Comparison of ENCODE assay signal across 8 mouse cellular contexts in genomic region chr11:113990466-113990865, GRCm38 (mm10).
A peak's percentile ranks its signal among the peaks of the same experiment; 100 is the strongest.
DNase-seq lines count a peak whose midpoint lies in the region; ATAC-seq lines count a peak whose summit lies in the region.

No protein-coding gene starts in this region.

- 3% methylated on average over 6 of the region's 6 CpGs for WGBS in hindbrain, embryonic 15.5 days

- peak overlapping the region; percentile 28 for H3K4me3 ChIP-seq in hindbrain, embryonic 15.5 days

- peak overlapping the region; percentile 5 for H3K9ac ChIP-seq in hindbrain, embryonic 15.5 days

- peak overlapping the region; percentile 84 for H3K27ac ChIP-seq in hindbrain, embryonic 15.5 days (replicated peaks)

- H3K27me3 ChIP-seq in hindbrain, embryonic 15.5 days = no peaks in the 10 kb centered on the region

- no peaks in the 10 kb centered on the region for H3K9me3 ChIP-seq in hindbrain, embryonic 15.5 days

- peak; percentile 75 to 87 for DNase-seq in adrenal gland, adult (ENCODE audit: inconsistent age in 2 of 2, low spot score in 1 of 2)
- DNase-seq in cerebellum, postnatal 14 days = peak; percentile 50 to 62
- peak; percentile 65 to 72 for DNase-seq in frontal cortex, postnatal 25 days (ENCODE audit: low spot score in 2 of 2)
- peak; percentile 85 to 86 for DNase-seq in layer of hippocampus, postnatal 14 days (ENCODE audit: low spot score in 2 of 2)
- peak; percentile 48 for DNase-seq in lung, postnatal 36 days
- DNase-seq in right cerebral cortex, postnatal 14 days = peak; percentile 51
- DNase-seq in thymus, adult 18-20 months = no peak

- peak; percentile 89 for ATAC-seq in hindbrain, embryonic 15.5 days (ENCODE audit: low FRiP score, low read depth)

- peak overlapping the region; percentile 43 for H3K4me2 ChIP-seq in hindbrain, embryonic 15.5 days

- H3K4me1 ChIP-seq in hindbrain, embryonic 15.5 days (replicated peaks) = peaks cover 46% of the 10 kb centered on the region

- H3K36me3 ChIP-seq in hindbrain, embryonic 15.5 days = no peaks in the 10 kb centered on the region

Comparison
In these comparisons a context has a peak if more than half of its experiments do, and no peak if none do; other contexts are left out.
1. DNase-seq: peak in adrenal gland, adult (2 of 2), cerebellum, postnatal 14 days (2 of 2), frontal cortex, postnatal 25 days (2 of 2), layer of hippocampus, postnatal 14 days (2 of 2), lung, postnatal 36 days (single experiment) and right cerebral cortex, postnatal 14 days (single experiment); none in thymus, adult 18-20 months (0 of 2).